Mouse (Mus musculus) spleen, adult 2 months (tissue): ENCODE measurements at regions not wholly inside any gene's neighbourhood (a gene's known extent, or its start where the extent isn't known, plus 50 kb on each side); places are given as distances from the start of the nearest gene placed in this dataset.

Source experiments
- CTCF ChIP-seq: fragments of 200-500 bp; IDR thresholded peaks from 2 replicates; pipeline ENCODE4 v1.5.1; 2011; ENCODE audit warnings: mild to moderate bottlenecking, inconsistent platforms; ENCODE audit not compliant: insufficient read depth, insufficient read length, insufficient replicate concordance; ENCODE audit errors: extremely low read depth
- POLR2A ChIP-seq: fragments of 200-500 bp; IDR thresholded peaks from 2 replicates; pipeline ENCODE4 v1.6.1; 2011; ENCODE audit warnings: low read depth, low read length, inconsistent platforms

DNA sequence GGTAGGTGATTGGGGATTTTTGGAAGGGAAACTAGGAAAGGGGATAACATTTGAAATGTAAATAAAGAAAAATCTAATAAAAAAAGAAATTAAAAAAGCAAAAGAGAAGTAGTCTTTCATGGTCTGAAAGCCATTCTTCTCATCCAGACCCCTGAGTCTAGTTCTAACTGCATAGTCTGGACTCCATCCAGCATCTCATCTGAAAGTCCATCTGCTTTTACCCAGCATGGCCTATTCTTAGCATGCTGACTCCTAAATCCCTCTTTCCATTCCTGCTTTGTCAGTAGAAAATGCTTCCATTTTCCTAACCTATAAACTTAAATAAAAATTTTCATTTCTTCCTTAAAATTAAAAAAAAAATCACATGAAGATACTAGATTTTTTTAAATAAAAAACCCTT is 361.7 kb downstream of the Bmper start:
- no peak for TF ChIP-seq CTCF
- no peak for TF ChIP-seq POLR2A
